Mouse (Mus musculus) ES-E14 (cell line): ENCODE data around the gene Zfp605.

Source experiments
- CHD2 ChIP-seq: IDR thresholded peaks from 2 replicates; pipeline ENCODE4 v1.6.1; 2014; ENCODE audit warnings: mild to moderate bottlenecking, low read depth, low read length, inconsistent platforms
- HCFC1 ChIP-seq: IDR thresholded peaks from 2 replicates; pipeline ENCODE4 v1.6.1; 2012; ENCODE audit warnings: low read length, inconsistent platforms, borderline replicate concordance; ENCODE audit not compliant: insufficient read depth
- ZC3H11A ChIP-seq: IDR thresholded peaks from 2 replicates; pipeline ENCODE4 v1.6.1; 2012; ENCODE audit warnings: low read depth, mild to moderate bottlenecking, inconsistent platforms, low read length, borderline replicate concordance
- ZNF384 ChIP-seq: IDR thresholded peaks from 2 replicates; pipeline ENCODE4 v1.6.1; 2012; ENCODE audit warnings: low read depth, low read length, inconsistent platforms

- TF ChIP-seq ZC3H11A = no peak
- no peak for TF ChIP-seq HCFC1
- no peak for TF ChIP-seq CHD2
- no peak for TF ChIP-seq ZNF384
These were observed 5.8 kb upstream of the Zfp605 start for GRCm38 (mm10) chr5:110103901-110104615.
